Mouse (Mus musculus) lung, adult 2 months (tissue): ENCODE data around the gene Zfp185. TPM values are rescaled to one million over a fixed set of nuclear protein-coding genes. Genes with fewer than 3 reads are reported as not detected.

Source experiments
- DNase-seq: peaks from one replicate; pipeline ENCODE4 v3.0.0; 2022
- H3K4me1 ChIP-seq: fragments of 200-500 bp; 2 replicates; pipeline ENCODE4 v1.6.1; 2011; ENCODE audit warnings: low read length; ENCODE audit not compliant: control insufficient read depth, insufficient read depth
- H3K4me3 ChIP-seq: fragments of 200-500 bp; replicated peaks from 2 replicates; pipeline ENCODE3; 2011; ENCODE audit warnings: low read depth, mild to moderate bottlenecking, control low read depth, low read length; ENCODE audit errors: extremely low read depth
- CTCF ChIP-seq: fragments of 200-500 bp; IDR thresholded peaks from 2 replicates; pipeline ENCODE4 v1.5.1; 2011; ENCODE audit warnings: mild to moderate bottlenecking, low read length, control low read depth; ENCODE audit not compliant: insufficient read depth
- POLR2A ChIP-seq: fragments of 200-500 bp; IDR thresholded peaks from 2 replicates; pipeline ENCODE4 v1.6.1; 2011; ENCODE audit warnings: low read depth, mild to moderate bottlenecking, control low read depth, low read length, borderline replicate concordance; ENCODE audit errors: extremely low read depth
- WGBS: fragments of 180-500 bp; shearing (Covaris S2); methylation state at CpG from one replicate; pipeline ENCODE4 v1.1.7; 2018; 5-methylcytosine and 5-hydroxymethylcytosine counted together
- polyA plus RNA-seq: library from polyadenylated mRNA; depleted of rRNA; stranded (reverse); fragments of >200 nt; gene quantifications from 2 replicates; pipeline ENCODE4 v1.2.3, GENCODE M21; 2012

Zfp185 gene
- polyA plus RNA-seq, 1 experiment, result 5.6 TPM

DNA sequence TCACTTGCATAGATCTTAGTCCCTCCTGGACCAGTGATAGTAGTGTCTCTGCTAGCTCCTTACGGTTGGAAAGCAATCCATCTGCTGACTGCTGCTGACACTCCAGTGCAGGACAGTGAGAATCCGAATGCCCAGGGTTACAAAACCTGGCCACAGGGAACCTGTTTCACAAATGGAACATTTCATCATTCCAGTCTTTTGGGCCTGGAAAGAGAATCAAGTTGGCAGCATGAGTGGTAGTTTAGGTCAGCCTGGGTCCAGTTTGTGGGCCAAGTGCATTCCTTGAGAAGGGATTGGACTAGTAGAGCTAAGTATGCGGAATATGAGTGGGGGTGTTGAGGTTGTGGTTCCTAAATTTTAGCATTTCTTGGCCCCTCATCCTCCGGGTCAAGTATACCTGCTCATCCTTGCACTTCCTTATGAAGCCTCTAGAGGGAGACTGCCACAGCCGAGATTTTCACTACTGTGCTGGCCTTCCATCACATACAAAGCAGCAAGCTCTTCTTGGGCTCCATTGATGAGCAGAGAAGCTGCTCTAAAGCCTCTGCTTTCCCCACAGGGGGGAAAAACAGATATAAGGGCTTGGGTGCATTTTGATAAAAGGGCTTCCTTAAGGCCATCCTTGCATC is 5.3 kb downstream of the Zfp185 start:
- TF ChIP-seq POLR2A (no peak), CTCF (peak; percentile 29; the same call in 1 of the 2 replicates)
- DNase-seq, result no peak
- 51% methylated on average over 5 of the region's 5 CpGs for WGBS
- no peak overlapping the region for H3K4me3 ChIP-seq
- H3K4me1 ChIP-seq, result no peaks in the 10 kb centered on the region

DNA sequence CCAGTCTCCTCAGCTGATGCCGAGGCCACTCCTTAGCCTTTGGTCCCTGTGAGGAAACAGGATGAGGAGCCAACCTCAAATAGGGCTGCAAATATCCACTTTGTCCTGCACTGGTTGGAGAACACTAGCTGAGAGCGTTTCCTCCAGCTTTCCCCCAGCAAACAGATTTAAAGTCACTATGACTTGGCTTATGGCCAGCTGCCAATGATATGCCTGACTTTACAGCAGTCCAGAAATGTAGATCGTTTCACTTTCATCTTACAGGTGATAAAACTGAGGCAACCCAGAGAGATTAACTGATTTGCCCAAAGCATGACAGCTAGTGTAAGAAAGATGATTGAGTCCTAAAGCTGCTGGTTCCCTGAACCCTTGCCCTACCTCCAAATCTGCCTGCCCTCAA is 8.4 kb downstream of the Zfp185 start:
- DNase-seq, result no peak
- Histone ChIP-seq H3K4me3 (no peak overlapping the region), H3K4me1 (no peaks in the 10 kb centered on the region)
- no peak for TF ChIP-seq CTCF
- TF ChIP-seq POLR2A, result no peak
- 53% methylated on average over 3 of the region's 3 CpGs for WGBS

DNA sequence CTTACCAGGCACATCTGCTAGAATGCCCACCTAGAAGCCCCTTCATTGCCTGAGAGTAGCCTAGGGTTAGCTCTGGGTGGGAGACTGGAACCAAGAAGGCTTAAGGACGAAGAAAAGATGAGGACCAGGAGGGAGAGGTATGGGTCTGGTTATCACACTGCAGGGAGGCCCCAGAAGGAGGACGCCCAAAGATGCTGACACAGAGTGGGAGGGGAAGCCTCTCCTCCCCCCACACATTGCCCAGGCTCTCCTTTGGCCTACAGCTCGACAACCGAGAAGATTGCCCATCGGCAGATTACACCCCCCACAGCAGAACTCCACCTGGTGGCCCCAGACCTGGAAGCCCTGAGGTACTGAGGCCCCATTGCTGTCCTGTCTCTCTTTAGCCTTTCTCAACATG is 16.0 kb downstream of the Zfp185 start:
- 78% methylated on average over 5 of the region's 5 CpGs for WGBS
- Histone ChIP-seq H3K4me3 (no peak overlapping the region), H3K4me1 (no peaks in the 10 kb centered on the region)
- no peak for TF ChIP-seq CTCF
- no peak for TF ChIP-seq POLR2A
- DNase-seq, result no peak

DNA sequence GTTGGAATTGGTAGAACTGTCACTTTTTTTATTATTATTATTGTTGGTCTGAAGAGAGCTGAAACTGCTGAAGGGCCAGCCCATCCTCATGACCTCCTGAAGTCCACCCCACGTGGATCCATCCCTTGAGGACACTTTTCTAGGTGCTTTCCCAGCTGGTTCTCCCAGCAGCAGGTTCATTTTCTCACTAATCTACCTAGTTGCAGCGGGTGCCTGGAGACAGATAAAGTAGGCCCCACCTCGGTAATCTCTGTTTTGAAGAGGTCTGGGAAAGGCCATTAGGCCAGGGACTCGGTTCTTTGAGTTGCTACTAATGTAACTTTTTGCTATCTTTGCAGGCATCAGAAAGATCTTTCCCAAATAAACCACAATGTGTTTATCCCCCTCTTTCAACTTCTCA is 18.5 kb downstream of the Zfp185 start:
- WGBS, result 57% methylated on average over 4 of the region's 4 CpGs
- H3K4me3 ChIP-seq, result no peak overlapping the region
- H3K4me1 ChIP-seq, result no peaks in the 10 kb centered on the region
- no peak for TF ChIP-seq POLR2A
- DNase-seq, result no peak

DNA sequence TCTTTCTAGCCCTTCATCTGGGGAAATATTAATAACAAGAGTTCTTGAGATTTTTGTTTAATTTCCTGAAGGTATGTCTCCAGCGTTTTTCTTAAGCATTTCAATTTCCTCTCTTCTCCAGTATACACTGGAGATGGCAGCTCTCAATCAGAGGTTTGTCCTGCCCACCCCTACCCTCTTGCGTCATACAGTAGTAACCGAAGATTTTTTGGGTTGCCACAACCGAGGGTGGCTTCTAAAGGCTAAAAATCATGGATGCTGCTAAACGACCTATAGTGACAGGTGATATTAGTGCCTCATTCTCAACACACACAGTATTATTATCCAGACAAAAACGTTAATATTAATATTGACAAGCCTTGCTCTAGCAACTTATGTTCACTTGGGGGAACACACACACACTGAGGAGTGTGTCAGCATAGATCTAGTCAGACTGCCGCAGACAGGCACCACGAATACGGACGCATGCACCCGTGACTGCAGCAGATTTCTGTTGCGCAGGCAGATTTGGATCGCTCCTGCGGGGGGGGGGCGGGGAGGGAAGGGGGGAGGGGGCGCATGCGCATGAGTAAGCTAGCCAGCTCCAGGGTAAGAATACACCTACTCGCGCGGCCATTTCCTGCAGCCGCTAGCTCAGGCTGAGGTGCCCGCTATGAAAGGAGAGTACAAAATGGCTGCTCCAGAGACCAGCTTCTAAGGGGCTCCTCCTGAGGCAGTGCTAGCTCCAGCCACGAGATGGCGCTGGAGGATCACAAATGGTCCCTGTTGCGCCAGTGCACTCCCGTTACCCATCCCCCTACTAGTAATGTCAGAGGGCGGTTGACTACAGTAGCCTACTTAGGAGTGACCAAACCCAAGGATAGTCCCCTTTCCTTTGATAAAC is 20.7 kb downstream of the Zfp185 start:
- 21% methylated on average over 27 of the region's 27 CpGs for WGBS

DNA sequence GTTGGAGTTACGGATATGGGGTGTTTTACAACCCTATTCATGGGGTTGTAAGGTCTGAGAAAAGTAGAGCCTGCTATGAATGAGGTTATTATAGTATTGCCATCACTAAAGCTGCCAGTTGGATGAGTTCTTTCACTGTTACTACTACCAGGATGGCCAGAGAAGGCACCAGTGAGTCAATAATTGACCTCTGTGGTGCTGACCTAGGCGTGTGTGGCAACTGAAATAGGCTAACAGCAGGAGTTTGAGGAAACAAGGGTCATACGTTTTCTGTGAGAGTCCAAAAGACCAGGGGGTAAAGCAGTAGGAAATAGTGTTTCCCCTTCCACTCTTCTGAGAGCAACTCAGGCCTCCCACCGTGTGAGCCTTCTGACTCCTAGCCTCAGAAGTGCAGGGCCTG is 25.7 kb downstream of the Zfp185 start:
- H3K4me1 ChIP-seq, result no peaks in the 10 kb centered on the region
- H3K4me3 ChIP-seq, result no peak overlapping the region
- no peak for DNase-seq
- 66% methylated on average over 4 of the region's 4 CpGs for WGBS
- TF ChIP-seq POLR2A (no peak), CTCF (no peak)

More for the DNA sequence above, 20.7 kb downstream of the Zfp185 start:
- DNase-seq, result peak; percentile 85
- peak overlapping the region; percentile 93 for H3K4me3 ChIP-seq
- H3K4me1 ChIP-seq, result no peaks in the 10 kb centered on the region
- TF ChIP-seq POLR2A (peak; percentile 94; the same call in 1 of the 2 replicates), CTCF (peak; percentile 86)

DNA sequence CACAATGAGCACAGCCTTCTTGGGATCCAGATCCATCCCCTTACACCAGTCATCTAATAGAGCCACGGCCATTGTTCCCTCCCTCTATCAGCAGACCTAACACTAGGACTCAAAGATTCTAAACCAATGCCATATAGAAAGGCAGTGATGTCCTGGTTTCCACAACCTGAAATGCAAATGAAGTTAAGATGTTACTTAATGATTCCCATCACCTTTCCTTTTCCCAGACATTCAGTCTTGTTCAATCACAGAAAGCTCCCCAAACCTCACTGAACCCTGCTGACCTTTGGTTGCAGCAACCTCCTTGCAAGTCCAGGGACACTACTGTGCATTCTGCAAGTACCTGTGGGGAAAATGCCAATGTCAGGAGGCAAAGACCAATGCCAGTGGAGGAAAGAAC is 49.9 kb downstream of the Zfp185 start, which contains the start of gene Pnma5:
Gene Pnma5 (minus strand): TSS at position 101 of the 400 bp plus-strand sequence.
- no peak for DNase-seq
- TF ChIP-seq CTCF, result no peak
- 76% methylated on average over 1 of the region's 1 CpGs for WGBS
- no peaks in the 10 kb centered on the region for H3K4me1 ChIP-seq
- no peak within 1 kb of the TSS for H3K4me3 ChIP-seq

DNA sequence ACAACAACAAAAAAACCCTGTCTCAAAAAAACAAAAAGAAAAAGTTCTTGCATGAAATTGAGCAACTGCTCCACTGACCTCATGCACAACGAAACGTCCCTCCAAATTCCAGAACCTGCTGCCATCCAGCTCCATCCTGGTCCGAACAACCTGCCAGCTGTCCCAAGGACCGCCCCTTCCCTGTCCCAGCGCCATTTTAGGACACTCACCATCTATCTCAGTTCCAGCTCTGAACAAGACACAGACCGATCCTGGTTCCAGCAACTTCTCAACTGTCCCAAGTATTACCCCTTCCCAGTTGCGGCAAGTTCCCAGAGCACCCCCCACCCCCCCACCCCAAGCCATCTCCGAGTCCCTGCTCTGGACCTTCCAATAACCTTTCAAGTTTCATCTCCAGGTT is 51.7 kb downstream of the Zfp185 start:
- no peaks in the 10 kb centered on the region for H3K4me1 ChIP-seq
- DNase-seq, result no peak
- WGBS, result 77% methylated on average over 8 of the region's 8 CpGs
- TF ChIP-seq CTCF, result no peak
- no peak for TF ChIP-seq POLR2A
- no peak overlapping the region for H3K4me3 ChIP-seq

DNA sequence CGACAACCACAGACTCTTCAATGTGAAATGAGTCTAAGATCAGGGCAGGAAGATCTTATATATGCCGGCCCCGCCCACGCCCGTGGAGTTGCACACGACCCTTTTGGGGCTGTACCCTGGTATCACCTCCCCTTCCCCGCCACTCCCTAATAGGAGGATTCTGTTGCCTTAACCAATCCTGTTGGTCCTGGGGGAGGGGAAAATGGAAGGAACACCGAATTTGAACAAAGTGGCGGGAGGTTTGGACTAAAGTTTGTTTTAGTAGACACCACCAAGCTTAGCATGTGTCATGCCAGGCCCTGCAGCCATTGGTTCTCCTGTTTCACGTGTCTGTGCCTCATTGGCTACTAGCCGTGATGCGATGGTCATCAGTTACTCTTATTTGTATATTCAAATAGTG is 52.5 kb downstream of the Zfp185 start:
- H3K4me1 ChIP-seq, result no peaks in the 10 kb centered on the region
- no peak for TF ChIP-seq POLR2A
- TF ChIP-seq CTCF, result no peak
- H3K4me3 ChIP-seq, result no peak overlapping the region
- 76% methylated on average over 12 of the region's 12 CpGs for WGBS
- DNase-seq, result no peak

DNA sequence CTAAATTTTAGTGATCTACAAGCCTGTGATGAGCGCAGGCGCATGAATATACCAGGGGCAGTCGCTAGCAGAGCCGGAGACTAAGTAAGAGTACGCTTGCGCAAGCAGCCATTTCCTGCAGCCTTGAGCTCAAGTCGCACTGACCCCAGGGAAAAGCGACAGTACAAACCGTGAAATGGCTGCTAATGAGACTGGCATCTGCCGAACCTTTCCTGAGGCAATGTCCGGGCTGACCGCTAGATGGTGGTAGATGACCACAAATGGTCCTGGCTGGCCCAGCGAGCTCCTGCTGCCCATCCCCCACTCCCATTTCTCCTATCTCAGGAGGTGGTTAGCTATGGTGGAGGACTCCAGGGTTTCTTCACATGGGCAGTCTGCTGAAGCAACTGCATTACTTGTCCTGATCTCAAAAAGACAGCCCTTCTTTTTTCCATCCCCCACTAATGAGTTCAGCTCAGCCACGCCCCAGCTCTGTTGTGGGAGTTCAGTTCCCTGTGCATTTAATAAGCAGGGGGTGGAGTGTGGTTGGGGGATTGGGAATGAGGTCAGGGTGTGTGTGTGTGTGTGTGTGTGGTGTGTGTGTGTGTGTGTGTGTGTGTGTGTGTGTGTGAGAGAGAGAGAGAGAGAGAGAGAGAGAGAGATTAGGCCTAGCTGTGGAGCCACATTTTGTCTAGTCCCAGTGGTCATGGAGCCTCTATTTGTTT is 66.9 kb downstream of the Zfp185 start:
- TF ChIP-seq CTCF (peak; percentile 89), POLR2A (no peak)
- WGBS, result 22% methylated on average over 14 of the region's 14 CpGs
- peak; percentile 86 for DNase-seq
- no peaks in the 10 kb centered on the region for H3K4me1 ChIP-seq
- H3K4me3 ChIP-seq, result no peak overlapping the region
